Mouse (Mus musculus): Measurements from ENCODE around the gene Naaa. TPM values are rescaled to one million over a fixed set of nuclear protein-coding genes. Genes with fewer than 3 reads are reported as not detected.

The Naaa gene
- total and polyA plus RNA-seq, 3 experiments = 14.5 to 16.2 (median 15.4) TPM

DNA sequence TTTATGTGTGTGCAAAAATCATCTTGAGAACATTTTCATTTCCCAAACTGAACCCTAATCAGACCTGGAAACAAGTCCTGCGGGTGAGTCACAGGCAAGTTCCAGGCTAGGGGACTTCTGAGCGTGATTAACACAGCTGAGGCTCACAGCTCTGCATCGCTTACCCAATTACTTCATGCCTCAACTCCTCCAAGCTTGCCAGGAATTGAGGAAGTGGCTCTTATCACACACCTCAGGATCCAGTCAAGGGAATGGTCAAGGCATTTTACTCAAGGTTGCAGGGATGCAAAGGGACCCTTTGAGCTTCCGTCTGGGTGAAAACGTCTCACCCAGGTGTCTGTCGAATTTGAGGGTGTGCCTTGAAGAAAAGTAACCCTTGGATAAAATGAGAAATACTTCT, 58.1 kb downstream of the Naaa start:
- no peak overlapping the region for H3K9ac ChIP-seq (ENCODE audit: insufficient read depth, low read depth)
- dilution Hi-C loops (cut with MboI; ENCODE audit: extremely low pct_ligation_motif_present, extremely low pct_unique_long_range_greater_than_20kb, low sequenced_read_pairs) (no loop called here), in situ Hi-C loops (cut with MboI; ENCODE audit: low pct_ligation_motif_present, low pct_unique_long_range_greater_than_20kb, low sequenced_read_pairs) (no loop called here)
- no peak overlapping the region for H3K27ac ChIP-seq (ENCODE audit: insufficient read depth, low read depth)
- no peak overlapping the region for H3K4me3 ChIP-seq (replicated peaks in 1 of 3; ENCODE audit: low read depth in 2 of 3, low read length in 2 of 3, poor library complexity in 1 of 3)
- H3K4me2 ChIP-seq (ENCODE audit: insufficient read depth, low read depth, poor library complexity, severe bottlenecking) = peak overlapping the region; percentile 23; the same call in 1 of the 2 replicates
- no peak for TF ChIP-seq MAFK (IDR thresholded peaks at IDR 0.05; ENCODE audit: insufficient replicate concordance, low read length)
- TF ChIP-seq USF2 (conservative IDR thresholded peaks at IDR 0.05; ENCODE audit: low read depth, low read length) = no peak
- no peak for TF ChIP-seq EP300 (IDR thresholded peaks at IDR 0.05; ENCODE audit: low read length)
- no peak for TF ChIP-seq ZKSCAN1 (IDR thresholded peaks at IDR 0.05; ENCODE audit: borderline replicate concordance, low read depth, low read length)
- no peak for TF ChIP-seq NELFE (IDR thresholded peaks at IDR 0.05; ENCODE audit: low read depth, low read length)
- no peak for TF ChIP-seq MAX (IDR thresholded peaks at IDR 0.05; ENCODE audit: low read length)
- TF ChIP-seq POLR2AphosphoS2 (IDR thresholded peaks at IDR 0.05; ENCODE audit: low read depth, low read length) = no peak
- no peak for TF ChIP-seq MAZ (IDR thresholded peaks at IDR 0.05; ENCODE audit: low read depth, low read length)
- no peak for TF ChIP-seq ETS1 (conservative IDR thresholded peaks at IDR 0.05; ENCODE audit: low read depth, low read length)
- TF ChIP-seq ZMIZ1 (IDR thresholded peaks at IDR 0.05; ENCODE audit: low read depth, low read length) = no peak
- no peak for TF ChIP-seq CTCF (conservative IDR thresholded peaks at IDR 0.05 in 1 of 2, IDR thresholded peaks at IDR 0.05 in 1 of 2; ENCODE audit: low read depth in 2 of 2, low read length in 2 of 2)
- no peak for TF ChIP-seq PAX5 (IDR thresholded peaks at IDR 0.05; ENCODE audit: low read length)
- no peaks in the 10 kb centered on the region for H3K9me3 ChIP-seq (replicated peaks; ENCODE audit: low read length)
- H3K36me3 ChIP-seq (replicated peaks in 1 of 2; ENCODE audit: control insufficient read depth in 1 of 2, insufficient read depth in 1 of 2, low read length in 1 of 2) = no peaks in the 10 kb centered on the region
- H3K4me1 ChIP-seq (ENCODE audit: control insufficient read depth in 1 of 2, insufficient read depth in 2 of 2) = peaks cover 8 to 17% of the 10 kb centered on the region in 2 experiments; a peak in 3 of 4 replicates
- no peak for DNase-seq (ENCODE audit: extremely low read depth)
- H3K27me3 ChIP-seq (replicated peaks) = no peaks in the 10 kb centered on the region
- no peaks in the 10 kb centered on the region for H3K79me2 ChIP-seq (replicated peaks; ENCODE audit: control insufficient read depth, extremely low read depth, insufficient read depth, poor library complexity, severe bottlenecking)

DNA sequence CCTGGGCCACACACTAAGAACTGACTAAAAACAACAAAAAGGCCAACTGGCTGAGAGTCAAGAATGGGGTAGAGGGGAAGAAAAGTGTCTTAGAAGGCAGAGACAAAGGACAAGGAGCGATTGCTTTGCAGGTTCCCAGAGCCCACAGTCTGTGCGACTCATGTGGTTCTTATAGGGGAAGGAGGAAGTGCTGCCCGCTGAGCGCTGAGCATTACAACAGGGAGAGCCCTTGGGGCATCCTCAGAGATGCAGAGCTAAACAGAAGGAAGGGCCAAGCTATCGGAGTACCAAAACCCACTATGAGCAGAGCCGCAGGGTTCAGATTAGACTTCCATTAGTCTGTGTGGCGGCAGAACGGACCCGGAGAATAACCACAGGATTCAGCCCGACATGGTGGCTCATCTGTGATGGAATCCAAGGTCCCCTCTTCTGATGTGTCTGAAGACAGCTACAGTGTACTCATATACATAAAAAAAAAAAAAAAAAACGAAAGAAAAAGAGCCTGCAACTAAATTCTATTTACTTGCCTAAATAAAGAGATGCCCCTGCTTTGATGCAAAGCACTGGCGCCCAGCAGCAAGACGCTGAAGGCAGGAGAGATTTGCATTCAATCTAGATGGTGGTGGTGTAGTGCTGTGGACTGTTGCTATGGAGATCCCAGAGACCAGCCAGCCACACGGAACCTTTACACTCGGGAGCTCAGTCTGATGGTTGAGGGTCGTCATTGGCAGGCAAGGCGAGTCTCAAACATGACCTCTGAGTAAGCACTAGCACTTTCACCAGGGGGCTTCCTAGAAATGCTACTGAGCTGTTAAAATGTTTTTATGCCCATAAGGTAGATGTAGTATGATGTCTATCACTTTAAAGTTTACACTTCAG, 58.8 kb downstream of the Naaa start:
- in situ Hi-C loops (cut with MboI; ENCODE audit: low pct_ligation_motif_present, low pct_unique_long_range_greater_than_20kb, low sequenced_read_pairs) = no loop called here
- Histone ChIP-seq H3K4me2 (ENCODE audit: insufficient read depth, low read depth, poor library complexity, severe bottlenecking) (peak overlapping the region; percentile 23; the same call in 1 of the 2 replicates), H3K4me3 (replicated peaks in 1 of 3; ENCODE audit: low read depth in 2 of 3, low read length in 2 of 3, poor library complexity in 1 of 3) (no peak overlapping the region), H3K27me3 (replicated peaks) (no peaks in the 10 kb centered on the region), H3K79me2 (replicated peaks; ENCODE audit: control insufficient read depth, extremely low read depth, insufficient read depth, poor library complexity, severe bottlenecking) (no peaks in the 10 kb centered on the region), H3K4me1 (ENCODE audit: control insufficient read depth in 1 of 2, insufficient read depth in 2 of 2) (peaks cover 8 to 17% of the 10 kb centered on the region in 2 experiments; a peak in 3 of 4 replicates), H3K27ac (ENCODE audit: insufficient read depth, low read depth) (no peak overlapping the region), H3K36me3 (replicated peaks in 1 of 2; ENCODE audit: control insufficient read depth in 1 of 2, insufficient read depth in 1 of 2, low read length in 1 of 2) (no peaks in the 10 kb centered on the region), H3K9me3 (replicated peaks; ENCODE audit: low read length) (no peaks in the 10 kb centered on the region), H3K9ac (ENCODE audit: insufficient read depth, low read depth) (no peak overlapping the region)
- DNase-seq (ENCODE audit: extremely low read depth) = no peak
- dilution Hi-C loops (cut with MboI; ENCODE audit: extremely low pct_ligation_motif_present, extremely low pct_unique_long_range_greater_than_20kb, low sequenced_read_pairs) = no loop called here
- TF ChIP-seq TCF12 (IDR thresholded peaks at IDR 0.05; ENCODE audit: low read depth, low read length) (no peak), POLR2AphosphoS2 (IDR thresholded peaks at IDR 0.05; ENCODE audit: low read depth, low read length) (no peak), HCFC1 (IDR thresholded peaks at IDR 0.05; ENCODE audit: low read depth, low read length) (no peak), ELF1 (IDR thresholded peaks at IDR 0.05; ENCODE audit: low read depth, low read length) (no peak), E2F4 (IDR thresholded peaks at IDR 0.05; ENCODE audit: insufficient replicate concordance, low read depth, low read length) (no peak), CTCF (conservative IDR thresholded peaks at IDR 0.05 in 1 of 2, IDR thresholded peaks at IDR 0.05 in 1 of 2; ENCODE audit: low read depth in 2 of 2, low read length in 2 of 2) (no peak), ETS1 (conservative IDR thresholded peaks at IDR 0.05; ENCODE audit: low read depth, low read length) (no peak)

Measured in CH12.LX (cell line).